Mouse (Mus musculus) lung, postnatal 4 days (tissue): ENCODE data around the gene 1700061G19Rik.

ENCODE experiments used
- DNase-seq, 2 experiments: peaks; one replicate each; pipeline ENCODE4 v3.0.0; 2021

1700061G19Rik gene

GRCm38 (mm10) chr17:56874936-56875651 is at the start of gene 1700061G19Rik:
TSS of gene 1700061G19Rik (plus strand) at chr17:56875477.
- no peak for DNase-seq

GRCm38 (mm10) chr17:56826718-56827117 is 48.6 kb upstream of the 1700061G19Rik start:
- no peak for DNase-seq

- no peak for DNase-seq
Observed at GRCm38 (mm10) chr17:56829171-56829570, 46.1 kb upstream of the 1700061G19Rik start.

GRCm38 (mm10) chr17:56829795-56830194 is 45.5 kb upstream of the 1700061G19Rik start:
- DNase-seq = no peak

- no peak for DNase-seq
Observed at GRCm38 (mm10) chr17:56830411-56831110, 44.7 kb upstream of the 1700061G19Rik start, which contains the start of gene Rfx2. TSS of gene Rfx2 (minus strand) at chr17:56831013.

GRCm38 (mm10) chr17:56831111-56831816 is 44.0 kb upstream of the 1700061G19Rik start:
- DNase-seq = peak; percentile 99

GRCm38 (mm10) chr17:56832918-56833317 is 42.4 kb upstream of the 1700061G19Rik start:
- no peak for DNase-seq

- no peak for DNase-seq
Observed at GRCm38 (mm10) chr17:56833381-56833780, 41.9 kb upstream of the 1700061G19Rik start.

GRCm38 (mm10) chr17:56836336-56836735 is 38.9 kb upstream of the 1700061G19Rik start:
- no peak for DNase-seq

- no peak for DNase-seq
Observed at GRCm38 (mm10) chr17:56840524-56840923, 34.8 kb upstream of the 1700061G19Rik start.

- DNase-seq = no peak
Observed at GRCm38 (mm10) chr17:56842173-56842572, 33.1 kb upstream of the 1700061G19Rik start.

- no peak for DNase-seq
Observed at GRCm38 (mm10) chr17:56843678-56844077, 31.6 kb upstream of the 1700061G19Rik start.

- no peak for DNase-seq
Observed at GRCm38 (mm10) chr17:56848785-56849184, 26.5 kb upstream of the 1700061G19Rik start.

- no peak for DNase-seq
Observed at GRCm38 (mm10) chr17:56849710-56850109, 25.6 kb upstream of the 1700061G19Rik start.

- DNase-seq = no peak
Observed at GRCm38 (mm10) chr17:56851167-56851566, 24.1 kb upstream of the 1700061G19Rik start.

GRCm38 (mm10) chr17:56855421-56855820 is 19.9 kb upstream of the 1700061G19Rik start:
- no peak for DNase-seq

GRCm38 (mm10) chr17:56858216-56858615 is 17.1 kb upstream of the 1700061G19Rik start:
- peak; percentile 57 to 77 for DNase-seq

GRCm38 (mm10) chr17:56858922-56859321 is 16.4 kb upstream of the 1700061G19Rik start:
- peak; percentile 29 to 57 for DNase-seq

GRCm38 (mm10) chr17:56861197-56861596 is 14.1 kb upstream of the 1700061G19Rik start:
- peak; percentile 24 to 33 for DNase-seq

GRCm38 (mm10) chr17:56866071-56866470 is 9.2 kb upstream of the 1700061G19Rik start:
- no peak for DNase-seq

- no peak for DNase-seq
Observed at GRCm38 (mm10) chr17:56869481-56869977, 5.7 kb upstream of the 1700061G19Rik start.

GRCm38 (mm10) chr17:56870287-56870953 is 4.9 kb upstream of the 1700061G19Rik start:
- no peak for DNase-seq

- DNase-seq = no peak
Observed at GRCm38 (mm10) chr17:56871767-56872166, 3.5 kb upstream of the 1700061G19Rik start.
